Mouse (Mus musculus) liver, embryonic 16.5 days (tissue): ENCODE measurements around the gene Mcm3ap. TPM values are rescaled to one million over a fixed set of nuclear protein-coding genes. Genes with fewer than 3 reads are reported as not detected.

Experiments
- ATAC-seq: fragments of 200-750 bp; cut with Nextera tagmentation; 2 replicates; pipeline ENCODE4 v1.8.0; 2017; ENCODE audit warnings: low read depth, mild to moderate bottlenecking, moderate number of reproducible peaks, moderate library complexity
- H3K27ac ChIP-seq: fragments of 300-500 bp; sonication (generic); 2 replicates; pipeline ENCODE4 v1.5.1; 2014; ENCODE audit warnings: mild to moderate bottlenecking, low read length
- H3K27me3 ChIP-seq: fragments of 300-500 bp; sonication (generic); 2 replicates; pipeline ENCODE4 v1.6.1; 2014; ENCODE audit warnings: low read depth, low read length, mixed read lengths; ENCODE audit not compliant: control insufficient read depth, insufficient read depth
- H3K36me3 ChIP-seq: fragments of 300-500 bp; sonication (generic); 2 replicates; pipeline ENCODE4 v1.6.1; 2014; ENCODE audit warnings: mild to moderate bottlenecking; ENCODE audit not compliant: control insufficient read depth, insufficient read depth
- H3K4me1 ChIP-seq: fragments of 300-500 bp; sonication (generic); 2 replicates; pipeline ENCODE4 v1.6.1; 2014; ENCODE audit warnings: low read depth, low read length, mixed read lengths; ENCODE audit not compliant: control insufficient read depth
- H3K4me2 ChIP-seq: fragments of 300-500 bp; sonication (generic); 2 replicates; pipeline ENCODE4 v1.6.1; 2014; ENCODE audit warnings: low read depth, low read length, mixed read lengths
- H3K4me3 ChIP-seq: fragments of 300-500 bp; sonication (generic); 2 replicates; pipeline ENCODE4 v1.5.1; 2014; ENCODE audit warnings: low read depth, mild to moderate bottlenecking, low read length
- H3K9ac ChIP-seq: fragments of 300-500 bp; sonication (generic); 2 replicates; pipeline ENCODE4 v1.6.1; 2014; ENCODE audit warnings: low read depth, low read length
- H3K9me3 ChIP-seq: fragments of 300-500 bp; sonication (generic); replicated peaks from 2 replicates; pipeline ENCODE4 v1.6.1; 2016; ENCODE audit warnings: low read length; ENCODE audit not compliant: control insufficient read depth
- WGBS: fragments of 180-500 bp; shearing (Covaris S2); extraction: QIAGEN DNeasy Blood & Tissue Kit; methylation state at CpG from one replicate; pipeline ENCODE4 v1.1.7; 2014; ENCODE audit not compliant: insufficient replicate concordance; 5-methylcytosine and 5-hydroxymethylcytosine counted together
- polyA plus RNA-seq: library from polyadenylated mRNA; unstranded; fragments of >200 nt; fragmentation: Nextera tagmentation; extraction: Ambion mirVana; gene quantifications from 2 replicates; pipeline ENCODE4 v1.2.1, GENCODE M21; 2015

Gene Mcm3ap
- polyA plus RNA-seq, result 19.3 and 21.4 TPM in 2 replicates

GRCm38 (mm10) chr10:76468203-76469162, at the start of gene Mcm3ap, which contains the start of gene Ybey:
TSS of gene Mcm3ap (plus strand) at chr10:76468927.
TSS of gene Ybey (minus strand) at chr10:76469114.
- peak within 1 kb of the TSS; percentile 91 for H3K27ac ChIP-seq
- peak within 1 kb of the TSS; percentile 91 for H3K9ac ChIP-seq
- peak within 1 kb of the TSS; percentile 75 for H3K4me2 ChIP-seq
- H3K9me3 ChIP-seq, result no peaks in the 10 kb centered on the region
- H3K27me3 ChIP-seq, result no peaks in the 10 kb centered on the region
- H3K4me3 ChIP-seq, result peak within 1 kb of the TSS; percentile 73
- H3K4me1 ChIP-seq, result peaks cover 2% of the 10 kb centered on the region; the same call in 1 of the 2 replicates
- 1% methylated on average over 55 of the region's 55 CpGs for WGBS
- peak; percentile 93 for ATAC-seq
- H3K36me3 ChIP-seq, result peaks cover 11% of the 10 kb centered on the region

- H3K9me3 ChIP-seq, result no peaks in the 10 kb centered on the region
- no peak overlapping the region for H3K9ac ChIP-seq
- no peak overlapping the region for H3K4me2 ChIP-seq
- H3K27ac ChIP-seq, result no peak overlapping the region
- no peak overlapping the region for H3K4me3 ChIP-seq
- H3K4me1 ChIP-seq, result no peaks in the 10 kb centered on the region
- no peaks in the 10 kb centered on the region for H3K27me3 ChIP-seq
- no peak for ATAC-seq
- 77% methylated on average over 7 of the region's 7 CpGs for WGBS
- peaks cover 60% of the 10 kb centered on the region for H3K36me3 ChIP-seq
Observed at GRCm38 (mm10) chr10:76425674-76426073, 43.1 kb upstream of the Mcm3ap start.

- no peak overlapping the region for H3K27ac ChIP-seq
- no peaks in the 10 kb centered on the region for H3K4me1 ChIP-seq
- 83% methylated on average over 11 of the region's 11 CpGs for WGBS
- H3K27me3 ChIP-seq, result no peaks in the 10 kb centered on the region
- ATAC-seq, result no peak
- no peak overlapping the region for H3K4me3 ChIP-seq
- no peaks in the 10 kb centered on the region for H3K9me3 ChIP-seq
- H3K4me2 ChIP-seq, result no peak overlapping the region
- H3K36me3 ChIP-seq, result peaks cover 63% of the 10 kb centered on the region
- no peak overlapping the region for H3K9ac ChIP-seq
Observed at GRCm38 (mm10) chr10:76433925-76434324, 34.8 kb upstream of the Mcm3ap start.

GRCm38 (mm10) chr10:76439107-76439890, 29.4 kb upstream of the Mcm3ap start:
- 84% methylated on average over 9 of the region's 9 CpGs for WGBS
- Histone ChIP-seq H3K36me3 (peaks cover 25% of the 10 kb centered on the region), H3K27ac (no peak overlapping the region), H3K9me3 (no peaks in the 10 kb centered on the region), H3K9ac (no peak overlapping the region), H3K4me3 (no peak overlapping the region), H3K4me2 (no peak overlapping the region), H3K4me1 (peaks cover 20% of the 10 kb centered on the region), H3K27me3 (no peaks in the 10 kb centered on the region)
- no peak for ATAC-seq

- H3K27me3 ChIP-seq, result no peaks in the 10 kb centered on the region
- H3K36me3 ChIP-seq, result peaks cover 19% of the 10 kb centered on the region
- H3K9me3 ChIP-seq, result no peaks in the 10 kb centered on the region
- WGBS, result 88% methylated on average over 17 of the region's 17 CpGs
- no peak for ATAC-seq
- H3K4me1 ChIP-seq, result peaks cover 20% of the 10 kb centered on the region
- H3K9ac ChIP-seq, result no peak within 1 kb of the TSS
- H3K4me2 ChIP-seq, result peak within 1 kb of the TSS; percentile 78
- peak within 1 kb of the TSS; percentile 92 for H3K4me3 ChIP-seq
- no peak within 1 kb of the TSS for H3K27ac ChIP-seq
Observed at GRCm38 (mm10) chr10:76440281-76440680, 28.4 kb upstream of the Mcm3ap start, which contains the start of gene AC141477.1. TSS of gene AC141477.1 (minus strand) at chr10:76440444.

GRCm38 (mm10) chr10:76442178-76443088, 26.3 kb upstream of the Mcm3ap start, which contains the start of gene Pcnt:
TSS of gene Pcnt (minus strand) at chr10:76442786.
- peaks cover 30% of the 10 kb centered on the region for H3K4me1 ChIP-seq
- peak within 1 kb of the TSS; percentile 92 for H3K4me2 ChIP-seq

GRCm38 (mm10) chr10:76445996-76446681, 22.6 kb upstream of the Mcm3ap start:
- Histone ChIP-seq H3K27me3 (no peaks in the 10 kb centered on the region), H3K9ac (no peak overlapping the region), H3K4me1 (peaks cover 26% of the 10 kb centered on the region), H3K9me3 (no peaks in the 10 kb centered on the region), H3K36me3 (no peaks in the 10 kb centered on the region), H3K4me2 (no peak overlapping the region), H3K27ac (peak overlapping the region; percentile 54), H3K4me3 (no peak overlapping the region)
- ATAC-seq, result no peak
- 18% methylated on average over 4 of the region's 4 CpGs for WGBS

More at GRCm38 (mm10) chr10:76442178-76443088, 26.3 kb upstream of the Mcm3ap start, which contains the start of gene Pcnt:
- Histone ChIP-seq H3K9me3 (no peaks in the 10 kb centered on the region), H3K4me3 (peak within 1 kb of the TSS; percentile 92), H3K27me3 (no peaks in the 10 kb centered on the region), H3K27ac (peak within 1 kb of the TSS; percentile 97), H3K36me3 (peaks cover 9% of the 10 kb centered on the region), H3K9ac (peak within 1 kb of the TSS; percentile 85)
- ATAC-seq, result peak; percentile 96
- WGBS, result under 1% methylated on average over 76 of the region's 78 CpGs
